Mouse (Mus musculus): ENCODE results near the gene Nlrp6.
A peak's percentile ranks its signal among the peaks of the same experiment; 100 is the strongest.
"Not testable (repeated sequence)": the region's sequence is repeated elsewhere in the genome, so short reads cannot be mapped to it uniquely, and the experiment has no call there.

The Nlrp6 gene

DNA sequence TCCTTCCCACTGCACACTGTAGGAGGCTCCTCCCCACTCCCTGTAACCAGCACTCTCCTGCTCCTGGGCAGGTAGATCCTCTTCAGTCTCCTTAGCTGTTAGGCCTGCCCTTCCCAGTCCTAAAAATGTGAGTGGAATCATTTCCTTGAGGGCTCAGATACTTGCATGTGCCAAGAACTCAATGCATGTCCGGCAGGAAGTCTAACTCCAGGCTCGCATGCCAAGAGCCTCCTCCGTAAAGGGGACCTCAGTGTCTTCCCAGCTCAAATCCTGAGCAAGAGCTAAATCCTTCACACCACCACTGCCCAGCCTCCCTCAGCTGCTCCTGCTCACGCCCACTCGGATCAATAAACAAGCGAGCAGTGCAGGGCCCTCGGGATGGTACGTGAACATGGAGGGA is 30.3 kb downstream of the Nlrp6 start:
- DNase-seq: peak; percentile 67

DNA sequence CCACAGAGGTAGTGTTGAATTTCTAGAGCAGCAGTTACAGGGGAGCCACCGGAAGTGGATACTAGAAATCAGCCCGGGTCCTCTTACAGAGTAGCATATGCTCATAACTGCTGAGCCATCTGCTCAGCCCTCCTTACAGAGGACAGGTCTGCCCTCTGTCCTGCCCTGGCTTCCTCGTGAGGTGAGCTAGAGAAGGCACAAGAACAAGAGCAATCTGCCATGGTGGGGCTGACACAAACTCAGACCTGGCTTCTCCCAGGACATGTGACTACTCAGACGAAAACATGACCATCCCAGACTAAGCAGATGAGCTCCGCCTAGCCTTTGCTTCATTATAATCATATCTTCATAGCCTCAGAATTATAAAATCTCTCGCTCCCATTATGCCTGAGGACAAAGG is 31.1 kb downstream of the Nlrp6 start:
- peak; percentile 8 for DNase-seq

DNA sequence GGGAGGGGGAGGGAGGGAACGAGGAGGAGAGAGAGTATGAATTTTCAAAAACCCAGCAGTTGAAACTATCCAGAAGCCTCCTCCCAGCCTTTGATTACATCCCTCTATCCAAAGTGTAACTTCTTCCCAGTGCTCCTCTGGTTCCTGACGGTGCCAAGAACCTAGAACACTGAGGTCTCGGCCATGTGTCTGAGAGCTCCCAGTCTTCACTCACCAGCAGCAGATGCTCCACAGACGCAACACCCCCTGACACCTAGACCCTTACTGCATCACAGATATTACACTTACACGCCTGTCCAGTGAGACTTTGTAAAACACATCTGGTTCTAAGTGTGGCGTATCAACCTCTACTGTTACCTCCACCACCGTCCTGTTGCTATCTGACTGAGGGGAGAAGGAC is 31.7 kb downstream of the Nlrp6 start:
- no peak for DNase-seq

DNA sequence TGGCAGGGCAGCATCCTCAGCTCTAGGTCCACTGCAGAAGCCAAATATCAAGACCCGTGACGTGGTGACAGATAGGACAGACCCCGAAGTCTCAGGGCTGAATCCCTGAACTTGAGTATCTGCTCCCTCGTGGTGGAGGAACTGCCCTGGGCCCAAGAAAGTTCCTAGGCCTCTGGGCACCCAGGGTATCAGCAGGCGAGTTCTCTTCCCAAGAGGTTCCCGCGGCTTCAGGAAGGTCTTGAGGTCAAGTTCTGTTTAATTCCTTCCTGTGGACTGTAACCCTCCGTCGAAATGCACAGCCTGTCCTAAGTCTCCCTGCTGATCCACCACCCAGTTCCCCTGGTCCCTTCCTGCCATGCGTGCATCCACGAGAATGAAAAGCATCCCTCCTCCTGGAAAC is 32.4 kb downstream of the Nlrp6 start:
- peak; percentile 28 for DNase-seq

DNA sequence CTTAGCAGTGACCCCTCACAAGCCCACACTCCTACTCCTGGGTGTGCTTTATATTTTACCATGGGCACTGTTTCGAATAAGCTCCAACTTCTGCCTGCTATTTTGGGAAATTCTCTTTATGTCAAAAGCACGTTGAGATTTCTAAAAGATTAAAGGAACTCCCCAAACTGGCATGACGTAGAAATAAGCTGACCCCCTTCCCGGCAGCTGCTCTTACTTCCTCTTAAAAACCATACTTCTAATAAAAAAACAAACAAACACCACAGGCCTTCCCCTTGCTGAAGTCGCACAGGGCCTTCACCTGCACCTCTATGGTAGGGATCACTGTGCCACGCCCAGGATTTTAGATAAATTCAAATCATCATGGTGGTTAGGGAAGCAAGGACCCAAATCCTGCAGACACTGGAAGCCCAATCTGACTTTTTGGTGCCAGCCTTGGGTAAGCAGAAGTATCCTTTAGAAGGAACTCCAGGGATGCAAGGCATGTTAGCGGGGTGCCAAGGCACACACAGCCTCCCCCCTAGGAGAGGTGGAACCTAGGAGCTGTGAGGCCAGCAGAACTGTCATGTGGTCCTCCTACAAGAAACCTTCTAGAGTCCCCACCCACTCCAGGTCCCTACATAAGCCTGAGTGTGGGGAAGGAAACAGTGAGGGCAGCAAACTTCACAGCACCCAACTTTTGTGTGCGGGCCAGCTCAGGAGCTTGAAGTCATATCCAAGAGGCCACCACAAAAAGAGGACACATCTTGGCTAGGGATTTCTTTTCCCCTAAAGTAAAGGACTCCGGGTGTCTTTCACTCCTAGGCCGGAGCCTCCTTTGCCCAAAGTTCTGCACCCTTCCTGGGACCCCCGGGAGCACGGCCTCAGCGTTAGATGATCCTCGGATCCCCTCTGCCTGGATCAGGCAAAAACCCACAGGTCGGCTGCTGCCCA is 33.4 kb downstream of the Nlrp6 start:
- DNase-seq: peak; percentile 27

DNA sequence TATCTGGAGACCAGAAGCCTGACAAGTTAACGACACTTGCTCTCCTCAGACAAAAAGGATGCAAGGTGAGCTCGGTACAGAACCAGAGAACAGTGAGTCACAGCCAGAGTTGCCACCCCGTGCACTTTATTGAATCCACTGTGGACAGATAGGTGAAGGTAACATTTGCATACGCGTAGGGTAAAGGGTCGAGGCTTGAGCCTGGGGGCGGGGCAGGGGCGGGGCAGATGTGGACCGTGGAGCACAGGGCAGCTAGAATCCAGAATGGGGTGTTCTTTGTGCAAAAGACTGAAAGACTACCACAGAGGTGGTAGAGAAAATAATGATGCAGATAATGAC is 34.0 kb downstream of the Nlrp6 start:
- DNase-seq: peak; percentile 18

DNA sequence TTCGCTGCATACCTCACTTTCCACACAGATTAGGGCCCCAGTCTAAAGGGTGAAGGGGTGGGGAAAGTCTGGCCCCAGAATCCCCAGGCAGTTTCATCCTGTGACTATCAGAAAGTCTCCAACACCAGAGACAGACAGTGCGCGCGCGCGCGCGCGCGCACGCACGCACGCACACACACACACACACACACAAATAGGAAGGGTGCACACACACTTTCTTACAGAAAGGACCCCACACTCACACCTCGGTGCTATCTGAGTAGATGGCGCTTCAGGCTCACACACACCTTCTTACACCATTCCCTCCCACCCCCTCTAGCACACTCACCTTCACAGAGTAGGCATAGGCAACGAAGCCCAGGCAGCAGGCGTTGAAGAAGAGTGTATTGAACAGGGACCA is 34.6 kb downstream of the Nlrp6 start:
- DNase-seq: no peak

GRCm38 (mm10) chr7:140955758-140956555 is 35.3 kb downstream of the Nlrp6 start, which contains the start of the genes Gm45717 and Ifitm2:
Gm45717 (minus strand) TSS chr7:140955937.
Ifitm2 (minus strand) TSS chr7:140955987.
- peak; percentile 94 for DNase-seq

- DNase-seq: peak; percentile 22
Observed at GRCm38 (mm10) chr7:140956556-140956869, 35.8 kb downstream of the Nlrp6 start.

DNA sequence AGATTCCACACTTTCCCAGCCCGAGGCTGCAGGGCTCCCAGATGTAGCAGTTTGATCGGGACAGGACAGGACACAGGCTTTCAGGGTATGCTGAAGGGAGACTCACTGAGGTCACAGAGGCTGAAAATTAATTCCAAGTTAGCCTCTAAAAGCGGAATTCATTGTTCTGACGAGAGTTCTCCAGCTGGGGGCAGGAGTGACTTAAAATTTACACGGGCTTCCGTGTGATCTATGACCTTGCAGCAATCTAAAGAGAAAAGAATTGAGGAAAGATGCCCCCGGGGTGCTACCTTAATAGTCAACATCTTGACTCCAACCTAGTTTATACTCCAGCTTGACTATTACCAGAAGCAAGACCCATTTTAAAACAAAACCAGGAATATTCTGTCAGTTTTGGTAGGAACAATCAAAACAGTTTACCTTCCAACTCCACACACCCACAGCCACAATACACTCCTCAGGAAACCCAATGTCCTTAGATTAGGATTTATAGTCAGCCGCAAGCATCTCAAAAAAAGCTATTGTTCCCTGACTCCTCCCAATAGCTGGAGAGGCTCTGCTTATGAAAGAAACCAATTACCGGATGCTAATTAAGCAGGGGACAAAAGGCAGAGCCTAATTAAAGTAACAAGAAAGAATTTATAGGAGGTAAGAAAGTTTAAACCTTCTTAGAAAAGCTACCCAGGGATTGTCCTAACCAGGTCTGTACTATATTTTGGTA is 38.6 kb downstream of the Nlrp6 start:
- peak; percentile 77 for DNase-seq

DNA sequence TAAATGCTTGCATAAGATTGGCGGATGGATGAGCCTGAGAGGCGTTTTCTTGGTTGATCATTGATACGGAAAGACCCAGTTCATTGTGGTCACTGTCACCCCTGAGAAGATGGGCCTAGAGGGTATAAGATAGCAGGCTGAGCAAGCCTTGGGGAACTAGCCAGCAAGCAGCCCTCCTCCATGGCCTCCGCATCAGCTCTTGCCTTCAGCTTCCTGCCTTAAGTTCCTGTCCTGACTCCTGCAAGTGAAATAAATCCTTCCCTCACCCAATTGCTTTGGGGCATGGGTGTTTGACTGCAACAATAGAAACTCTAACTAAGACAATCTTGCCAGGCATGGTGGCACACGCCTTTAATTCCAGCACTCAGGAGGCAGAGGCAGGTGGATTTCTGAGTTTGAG is 39.3 kb downstream of the Nlrp6 start:
- DNase-seq: no peak

DNA sequence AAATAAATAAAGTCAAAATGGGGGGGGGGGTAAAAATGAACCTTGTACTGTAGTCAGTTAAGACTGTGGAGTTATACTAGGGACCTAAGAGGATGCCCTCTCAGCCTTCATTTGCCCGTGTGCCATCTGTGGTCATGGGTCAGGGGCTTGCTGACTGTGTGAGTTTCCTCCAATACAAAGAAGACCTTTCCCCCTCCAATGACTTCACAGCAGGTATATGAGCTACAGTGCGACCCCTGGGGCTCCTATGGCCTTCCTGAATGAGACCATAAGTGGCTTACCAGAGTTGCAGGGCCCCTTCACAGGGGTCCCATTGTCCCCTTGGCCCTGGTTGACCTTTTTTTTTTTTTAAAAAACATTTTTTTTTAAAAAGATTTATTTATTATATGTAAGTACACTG is 40.7 kb downstream of the Nlrp6 start:
- DNase-seq: no peak

DNA sequence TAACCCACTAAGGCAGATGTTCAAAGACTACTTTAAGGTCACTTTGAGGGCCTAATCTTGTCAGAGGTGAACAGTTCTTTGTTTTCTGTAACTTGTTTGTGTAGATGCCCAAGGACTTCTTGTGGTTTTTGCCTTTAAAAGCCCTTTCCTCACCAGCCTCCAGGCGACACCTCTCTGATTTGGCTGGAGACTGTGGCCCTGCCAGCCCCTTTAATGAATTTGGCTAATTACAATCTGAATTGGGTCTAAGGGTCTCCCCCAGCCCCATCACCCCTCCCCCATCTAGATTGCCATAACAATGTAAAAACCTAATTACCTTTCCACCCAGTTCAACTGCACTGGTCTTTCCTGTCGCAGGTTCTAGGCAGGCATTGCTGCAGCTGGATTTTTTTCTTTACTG is 42.0 kb downstream of the Nlrp6 start:
- no peak for DNase-seq

- DNase-seq: no peak
Observed at GRCm38 (mm10) chr7:140966921-140967320, 46.2 kb downstream of the Nlrp6 start, which contains the start of gene Ifitm1. Ifitm1 (plus strand) TSS chr7:140967221.

DNA sequence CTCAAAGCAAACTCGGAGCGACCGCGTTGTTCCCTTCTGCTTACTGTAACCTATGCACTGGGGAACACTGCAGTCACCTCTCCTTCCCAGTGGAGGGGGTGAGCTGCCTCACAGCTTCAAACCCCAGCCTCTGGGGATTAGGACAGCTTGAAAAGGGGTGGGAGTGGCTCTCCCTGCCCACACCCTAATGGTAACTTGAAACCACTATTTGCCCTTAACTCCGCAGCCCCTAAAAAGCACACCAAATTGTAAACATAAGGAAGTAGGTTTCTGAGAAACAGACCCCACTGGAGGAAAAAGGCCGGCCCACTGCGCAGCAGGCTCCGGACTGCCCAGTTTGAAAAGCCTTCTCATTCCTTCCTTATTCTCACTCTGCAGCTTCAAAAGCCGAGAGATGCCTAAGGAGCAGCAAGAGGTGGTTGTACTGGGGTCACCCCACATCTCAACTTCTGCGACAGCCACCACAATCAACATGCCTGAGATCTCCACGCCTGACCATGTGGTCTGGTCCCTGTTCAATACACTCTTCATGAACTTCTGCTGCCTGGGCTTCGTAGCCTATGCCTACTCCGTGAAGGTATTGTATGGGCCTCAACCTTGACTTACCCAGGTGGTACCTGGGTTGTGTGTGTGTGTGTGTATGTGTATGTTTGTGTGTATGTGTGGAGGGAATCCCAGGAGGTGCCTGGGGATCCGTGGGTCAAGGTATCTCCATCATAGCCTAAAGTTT is 47.3 kb downstream of the Nlrp6 start:
- no peak for DNase-seq

DNA sequence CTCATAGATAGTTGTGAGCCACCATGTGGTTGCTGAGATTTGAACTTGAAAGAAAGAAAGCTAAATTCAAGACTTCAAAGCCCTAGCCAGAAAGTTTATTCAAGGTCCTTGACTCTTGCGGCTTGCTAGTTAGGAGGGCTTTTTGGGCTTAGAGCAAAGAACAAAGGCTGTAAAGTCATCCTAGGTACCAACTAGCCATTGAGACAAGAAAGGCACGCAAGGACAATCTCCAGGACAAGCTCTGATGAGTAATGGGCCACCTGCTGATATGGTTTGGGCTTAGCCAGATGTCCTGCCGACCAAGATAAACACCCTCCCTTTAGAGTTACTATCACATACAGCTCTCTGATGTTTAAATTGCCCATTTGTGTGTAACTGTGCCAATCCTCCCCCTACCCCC is 48.0 kb downstream of the Nlrp6 start:
- DNase-seq: not testable (repeated sequence)

DNA sequence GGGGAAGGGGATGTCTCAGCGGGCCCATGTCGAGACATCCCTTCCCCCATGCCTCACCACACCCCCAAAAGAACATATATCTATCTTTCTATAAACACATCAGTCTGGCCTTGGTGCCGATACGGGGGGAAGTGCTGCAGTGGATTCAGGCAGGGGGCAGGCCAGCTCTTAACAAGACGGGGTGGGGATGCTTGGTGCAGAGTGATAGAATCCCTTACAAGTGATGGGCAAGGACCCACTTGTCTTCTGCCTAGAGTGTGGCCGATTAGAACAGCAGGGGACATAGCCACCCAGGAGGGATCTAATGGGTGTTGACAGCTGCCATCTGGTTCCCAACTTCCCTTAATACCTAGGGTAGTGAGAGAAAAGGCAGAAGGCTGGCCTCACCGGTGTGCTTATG is 50.2 kb downstream of the Nlrp6 start:
- DNase-seq: no peak

GRCm38 (mm10) chr7:140971479-140972171 is 50.9 kb downstream of the Nlrp6 start:
- peak; percentile 57 for DNase-seq

GRCm38 (mm10) chr7:140973396-140974165 is 52.9 kb downstream of the Nlrp6 start:
- DNase-seq: no peak

GRCm38 (mm10) chr7:140974940-140975339 is 54.2 kb downstream of the Nlrp6 start:
- DNase-seq: no peak

- no peak for DNase-seq
Observed at GRCm38 (mm10) chr7:140975465-140975864, 54.8 kb downstream of the Nlrp6 start.
